Mouse (Mus musculus): Measurements from ENCODE around the gene Ank2. TPM values are rescaled to one million over a fixed set of nuclear protein-coding genes. Genes with fewer than 3 reads are reported as not detected.

The Ank2 gene
- polyA plus RNA-seq, 1 experiment: 0.75 TPM

- peaks cover 3% of the 10 kb centered on the region for H3K4me1 ChIP-seq (ENCODE audit: control insufficient read depth, insufficient read depth, low read length)
- no peak overlapping the region for H3K27ac ChIP-seq (ENCODE audit: insufficient read depth, low read depth, low read length)
- TF ChIP-seq CTCF (IDR thresholded peaks at IDR 0.05; ENCODE audit: low read depth, low read length) (no peak), POLR2A (IDR thresholded peaks at IDR 0.05; ENCODE audit: borderline replicate concordance, low read depth, low read length) (no peak)
- no peak overlapping the region for H3K4me3 ChIP-seq (ENCODE audit: insufficient read depth, low read length)
Measured at GRCm38 (mm10) chr3:127063654-127064386, 435.3 kb downstream of the Ank2 start.

- H3K27ac ChIP-seq (ENCODE audit: insufficient read depth, low read depth, low read length): no peak overlapping the region
- H3K4me1 ChIP-seq (ENCODE audit: control insufficient read depth, insufficient read depth, low read length): peaks cover 2% of the 10 kb centered on the region
- TF ChIP-seq POLR2A (IDR thresholded peaks at IDR 0.05; ENCODE audit: borderline replicate concordance, low read depth, low read length): no peak
- no peak for TF ChIP-seq CTCF (IDR thresholded peaks at IDR 0.05; ENCODE audit: low read depth, low read length)
- H3K4me3 ChIP-seq (ENCODE audit: insufficient read depth, low read length): no peak overlapping the region
Measured at GRCm38 (mm10) chr3:127059671-127060070, 439.5 kb downstream of the Ank2 start.

- Histone ChIP-seq H3K4me3 (ENCODE audit: insufficient read depth, low read length) (no peak overlapping the region), H3K4me1 (ENCODE audit: control insufficient read depth, insufficient read depth, low read length) (no peaks in the 10 kb centered on the region), H3K27ac (ENCODE audit: insufficient read depth, low read depth, low read length) (no peak overlapping the region)
- no peak for TF ChIP-seq POLR2A (IDR thresholded peaks at IDR 0.05; ENCODE audit: borderline replicate concordance, low read depth, low read length)
- no peak for TF ChIP-seq CTCF (IDR thresholded peaks at IDR 0.05; ENCODE audit: low read depth, low read length)
Measured at GRCm38 (mm10) chr3:127041288-127041687, 457.9 kb downstream of the Ank2 start.

GRCm38 (mm10) chr3:127038570-127038969 lies 460.6 kb downstream of the Ank2 start:
- H3K4me1 ChIP-seq (ENCODE audit: control insufficient read depth, insufficient read depth, low read length): peaks cover 8% of the 10 kb centered on the region
- no peak overlapping the region for H3K27ac ChIP-seq (ENCODE audit: insufficient read depth, low read depth, low read length)
- H3K4me3 ChIP-seq (ENCODE audit: insufficient read depth, low read length): no peak overlapping the region
- TF ChIP-seq POLR2A (IDR thresholded peaks at IDR 0.05; ENCODE audit: borderline replicate concordance, low read depth, low read length) (no peak), CTCF (IDR thresholded peaks at IDR 0.05; ENCODE audit: low read depth, low read length) (no peak)

- TF ChIP-seq CTCF (IDR thresholded peaks at IDR 0.05; ENCODE audit: low read depth, low read length) (no peak), POLR2A (IDR thresholded peaks at IDR 0.05; ENCODE audit: borderline replicate concordance, low read depth, low read length) (no peak)
- Histone ChIP-seq H3K4me1 (ENCODE audit: control insufficient read depth, insufficient read depth, low read length) (peaks cover 8% of the 10 kb centered on the region), H3K27ac (ENCODE audit: insufficient read depth, low read depth, low read length) (no peak overlapping the region), H3K4me3 (ENCODE audit: insufficient read depth, low read length) (no peak overlapping the region)
Measured at GRCm38 (mm10) chr3:127036118-127036517, 463.0 kb downstream of the Ank2 start.

- Histone ChIP-seq H3K4me3 (ENCODE audit: insufficient read depth, low read length) (no peak overlapping the region), H3K4me1 (ENCODE audit: control insufficient read depth, insufficient read depth, low read length) (peaks cover 8% of the 10 kb centered on the region), H3K27ac (ENCODE audit: insufficient read depth, low read depth, low read length) (no peak overlapping the region)
- TF ChIP-seq POLR2A (IDR thresholded peaks at IDR 0.05; ENCODE audit: borderline replicate concordance, low read depth, low read length) (no peak), CTCF (IDR thresholded peaks at IDR 0.05; ENCODE audit: low read depth, low read length) (no peak)
Measured at GRCm38 (mm10) chr3:127035540-127035939, 463.6 kb downstream of the Ank2 start.

GRCm38 (mm10) chr3:127034983-127035382 lies 464.2 kb downstream of the Ank2 start:
- TF ChIP-seq POLR2A (IDR thresholded peaks at IDR 0.05; ENCODE audit: borderline replicate concordance, low read depth, low read length) (no peak), CTCF (IDR thresholded peaks at IDR 0.05; ENCODE audit: low read depth, low read length) (no peak)
- Histone ChIP-seq H3K4me1 (ENCODE audit: control insufficient read depth, insufficient read depth, low read length) (peaks cover 8% of the 10 kb centered on the region), H3K27ac (ENCODE audit: insufficient read depth, low read depth, low read length) (no peak overlapping the region), H3K4me3 (ENCODE audit: insufficient read depth, low read length) (no peak overlapping the region)

GRCm38 (mm10) chr3:127023992-127024391 lies 475.2 kb downstream of the Ank2 start:
- no peak overlapping the region for H3K27ac ChIP-seq (ENCODE audit: insufficient read depth, low read depth, low read length)
- peaks cover 10% of the 10 kb centered on the region for H3K4me1 ChIP-seq (ENCODE audit: control insufficient read depth, insufficient read depth, low read length)
- no peak overlapping the region for H3K4me3 ChIP-seq (ENCODE audit: insufficient read depth, low read length)
- TF ChIP-seq POLR2A (IDR thresholded peaks at IDR 0.05; ENCODE audit: borderline replicate concordance, low read depth, low read length): no peak
- no peak for TF ChIP-seq CTCF (IDR thresholded peaks at IDR 0.05; ENCODE audit: low read depth, low read length)

GRCm38 (mm10) chr3:127020167-127020566 lies 479.0 kb downstream of the Ank2 start:
- Histone ChIP-seq H3K4me1 (ENCODE audit: control insufficient read depth, insufficient read depth, low read length) (peaks cover 11% of the 10 kb centered on the region), H3K27ac (ENCODE audit: insufficient read depth, low read depth, low read length) (no peak overlapping the region), H3K4me3 (ENCODE audit: insufficient read depth, low read length) (no peak overlapping the region)
- TF ChIP-seq POLR2A (IDR thresholded peaks at IDR 0.05; ENCODE audit: borderline replicate concordance, low read depth, low read length): no peak
- TF ChIP-seq CTCF (IDR thresholded peaks at IDR 0.05; ENCODE audit: low read depth, low read length): no peak

- Histone ChIP-seq H3K27ac (ENCODE audit: insufficient read depth, low read depth, low read length) (0 out of 2 replicates have a peak overlapping the region, but pooled peaks have one; percentile 5), H3K4me3 (ENCODE audit: insufficient read depth, low read length) (no peak overlapping the region), H3K4me1 (ENCODE audit: control insufficient read depth, insufficient read depth, low read length) (peaks cover 11% of the 10 kb centered on the region)
- TF ChIP-seq POLR2A (IDR thresholded peaks at IDR 0.05; ENCODE audit: borderline replicate concordance, low read depth, low read length) (no peak), CTCF (IDR thresholded peaks at IDR 0.05; ENCODE audit: low read depth, low read length) (no peak)
Measured at GRCm38 (mm10) chr3:127019728-127020127, 479.4 kb downstream of the Ank2 start.
